In genomic region chr4:32982041-32982715, GRCm38 (mm10) we compare ENCODE assay signal across 8 mouse cellular contexts. TPM values are rescaled to one million over a fixed set of nuclear protein-coding genes. Genes with fewer than 3 reads are reported as not detected.
DNase-seq lines count a peak whose midpoint lies in the region; ATAC-seq and TF ChIP-seq lines count a peak whose summit lies in the region.

No protein-coding gene starts in this region.

- H3K27ac ChIP-seq in lung, embryonic 15.5 days = no peak overlapping the region
- H3K27ac ChIP-seq in embryonic fibroblast, embryonic 13.5 days (ENCODE audit: insufficient read depth, low read length) = no peak overlapping the region
- peak overlapping the region; percentile 86 for H3K27ac ChIP-seq in hindbrain, embryonic 12.5 days
- no peak overlapping the region for H3K27ac ChIP-seq in neural tube, embryonic 12.5 days

- no peak for TF ChIP-seq CTCF in embryonic fibroblast, embryonic 13.5 days (IDR thresholded peaks at IDR 0.05; ENCODE audit: borderline replicate concordance, insufficient read depth, low read length)

- peak overlapping the region; percentile 62 for H3K4me3 ChIP-seq in lung, embryonic 15.5 days
- H3K4me3 ChIP-seq in embryonic fibroblast, embryonic 13.5 days (ENCODE audit: insufficient read depth, low read length) = 0 out of 2 replicates have a peak overlapping the region, but pooled peaks have one; percentile 73
- peak overlapping the region; percentile 71 for H3K4me3 ChIP-seq in hindbrain, embryonic 12.5 days
- H3K4me3 ChIP-seq in neural tube, embryonic 12.5 days = peak overlapping the region; percentile 86; the same call in 1 of the 2 replicates

- peaks cover 39% of the 10 kb centered on the region for H3K27me3 ChIP-seq in lung, embryonic 15.5 days
- H3K27me3 ChIP-seq in hindbrain, embryonic 12.5 days = 0 out of 2 replicates have a peak, but pooled peaks cover 4% of the 10 kb centered on the region
- H3K27me3 ChIP-seq in neural tube, embryonic 12.5 days (replicated peaks) = no peaks in the 10 kb centered on the region

- no peaks in the 10 kb centered on the region for H3K36me3 ChIP-seq in lung, embryonic 15.5 days
- H3K36me3 ChIP-seq in hindbrain, embryonic 12.5 days = no peaks in the 10 kb centered on the region
- H3K36me3 ChIP-seq in neural tube, embryonic 12.5 days = no peaks in the 10 kb centered on the region

- H3K4me2 ChIP-seq in lung, embryonic 15.5 days = peak overlapping the region; percentile 100
- peak overlapping the region; percentile 95 for H3K4me2 ChIP-seq in hindbrain, embryonic 12.5 days (replicated peaks)
- H3K4me2 ChIP-seq in neural tube, embryonic 12.5 days (replicated peaks) = peak overlapping the region; percentile 93

- intact Hi-C loops in left cerebral cortex, postnatal 36 days (cut with DNase I) = loop anchor here (2.0 kb wide), 1 partner anchor 31 kb away; the partner anchor contains the start of gene Ankrd6

- ATAC-seq in lung, embryonic 15.5 days (ENCODE audit: borderline replicate concordance, extremely low read depth, low FRiP score, low TSS enrichment) = peak; percentile 28; the same call in 1 of the 2 replicates
- peak; percentile 55 for ATAC-seq in hindbrain, embryonic 12.5 days (ENCODE audit: low FRiP score)
- peak; percentile 46 for ATAC-seq in neural tube, embryonic 12.5 days (ENCODE audit: low FRiP score, low read depth)
- ATAC-seq in megakaryocyte-erythroid progenitor cell, adult 5-6 weeks (replicated peaks; ENCODE audit: low FRiP score, low TSS enrichment, poor library complexity, severe bottlenecking) = no peak

- no peak for DNase-seq in lung, postnatal 14 days
- DNase-seq in left cerebral cortex, postnatal 36 days (ENCODE audit: low spot score in 2 of 2) = peak; percentile 36 to 61
- no peak for DNase-seq in urinary bladder, postnatal 10 days (ENCODE audit: low spot score)

- no peak for TF ChIP-seq POLR2A in embryonic fibroblast, embryonic 13.5 days (IDR thresholded peaks at IDR 0.05; ENCODE audit: low read depth, low read length)

- H3K9ac ChIP-seq in lung, embryonic 15.5 days = no peak overlapping the region
- peak overlapping the region; percentile 87; the same call in 1 of the 2 replicates for H3K9ac ChIP-seq in hindbrain, embryonic 12.5 days
- peak overlapping the region; percentile 95; the same call in 1 of the 2 replicates for H3K9ac ChIP-seq in neural tube, embryonic 12.5 days

- 4% methylated on average over 15 of the region's 15 CpGs for WGBS in lung, embryonic 15.5 days
- 2% methylated on average over 15 of the region's 15 CpGs for WGBS in hindbrain, embryonic 12.5 days
- 3% methylated on average over 15 of the region's 15 CpGs for WGBS in neural tube, embryonic 12.5 days

- H3K9me3 ChIP-seq in lung, embryonic 15.5 days = no peaks in the 10 kb centered on the region
- no peaks in the 10 kb centered on the region for H3K9me3 ChIP-seq in hindbrain, embryonic 12.5 days (replicated peaks)
- H3K9me3 ChIP-seq in neural tube, embryonic 12.5 days = no peaks in the 10 kb centered on the region

- H3K4me1 ChIP-seq in lung, embryonic 15.5 days = peaks cover 16% of the 10 kb centered on the region
- H3K4me1 ChIP-seq in embryonic fibroblast, embryonic 13.5 days (ENCODE audit: control insufficient read depth, insufficient read depth, low read length) = no peaks in the 10 kb centered on the region; the same call in 1 of the 2 replicates
- peaks cover 23% of the 10 kb centered on the region for H3K4me1 ChIP-seq in hindbrain, embryonic 12.5 days
- peaks cover 27% of the 10 kb centered on the region for H3K4me1 ChIP-seq in neural tube, embryonic 12.5 days

RNA-seq across cellular contexts. Expression of gene Rragd, which starts 0.7 kb away (rescaled TPM):
- polyA plus RNA-seq in lung, embryonic 15.5 days (2015; fragmentation: Nextera tagmentation; extraction: Ambion mirVana) = 2.6 and 2.7 TPM in 2 replicates
- 3.1 and 3.4 TPM in 2 replicates for polyA plus RNA-seq in embryonic fibroblast, embryonic 13.5 days (2011; ENCODE audit: insufficient read length, low read depth, missing spikeins)
- 40.1 and 44.2 TPM in 2 replicates for polyA plus RNA-seq in hindbrain, embryonic 12.5 days (2016; fragmentation: Nextera tagmentation; extraction: Ambion mirVana)
- 10 to 100 TPM; 83.2 to 90.1 TPM for total RNA-seq in left cerebral cortex, postnatal 36 days (2021)
- 41.0 and 42.8 TPM in 2 replicates for polyA plus RNA-seq in neural tube, embryonic 12.5 days (2016; fragmentation: Nextera tagmentation; extraction: Ambion mirVana)
- not detected in 2 replicates for total RNA-seq in megakaryocyte-erythroid progenitor cell, adult 5-6 weeks (2014; fragmentation: Nextera tagmentation)
- total RNA-seq in megakaryocyte-erythroid progenitor cell, adult 5-6 weeks (2017) = 0.14 TPM in 1 of 2 replicates, not detected in the other

RNA-seq across cellular contexts. Expression of gene Ankrd6, which starts 31.5 kb away (rescaled TPM):
- polyA plus RNA-seq in lung, embryonic 15.5 days (2015; fragmentation: Nextera tagmentation; extraction: Ambion mirVana) = 3.0 and 4.0 TPM in 2 replicates
- 2.3 and 3.9 TPM in 2 replicates for polyA plus RNA-seq in embryonic fibroblast, embryonic 13.5 days (2011; ENCODE audit: insufficient read length, low read depth, missing spikeins)
- polyA plus RNA-seq in hindbrain, embryonic 12.5 days (2016; fragmentation: Nextera tagmentation; extraction: Ambion mirVana) = 25.7 and 27.5 TPM in 2 replicates
- total RNA-seq in left cerebral cortex, postnatal 36 days (2021) = 10 to 100 TPM; 41.9 to 56.6 TPM
- 23.4 and 26.5 TPM in 2 replicates for polyA plus RNA-seq in neural tube, embryonic 12.5 days (2016; fragmentation: Nextera tagmentation; extraction: Ambion mirVana)
- total RNA-seq in megakaryocyte-erythroid progenitor cell, adult 5-6 weeks (2014; fragmentation: Nextera tagmentation) = 4.2 and 9.0 TPM in 2 replicates
- 1.3 and 3.1 TPM in 2 replicates for total RNA-seq in megakaryocyte-erythroid progenitor cell, adult 5-6 weeks (2017)

RNA-seq across cellular contexts. Expression of gene Ube2j1, which starts 49.0 kb away (rescaled TPM):
- polyA plus RNA-seq in lung, embryonic 15.5 days (2015; fragmentation: Nextera tagmentation; extraction: Ambion mirVana) = 48.3 and 52.9 TPM in 2 replicates
- polyA plus RNA-seq in embryonic fibroblast, embryonic 13.5 days (2011; ENCODE audit: insufficient read length, low read depth, missing spikeins) = 103 and 124 TPM in 2 replicates
- 55.8 TPM in 2 replicates for polyA plus RNA-seq in hindbrain, embryonic 12.5 days (2016; fragmentation: Nextera tagmentation; extraction: Ambion mirVana)
- total RNA-seq in left cerebral cortex, postnatal 36 days (2021) = 100 to 1,000 TPM; 102 to 110 TPM
- 55.9 and 60.8 TPM in 2 replicates for polyA plus RNA-seq in neural tube, embryonic 12.5 days (2016; fragmentation: Nextera tagmentation; extraction: Ambion mirVana)
- total RNA-seq in megakaryocyte-erythroid progenitor cell, adult 5-6 weeks (2014; fragmentation: Nextera tagmentation) = 37.2 and 51.3 TPM in 2 replicates
- 43.5 and 48.0 TPM in 2 replicates for total RNA-seq in megakaryocyte-erythroid progenitor cell, adult 5-6 weeks (2017)

Comparison
In these comparisons a context has a peak if more than half of its experiments do, and no peak if none do; other contexts are left out.
1. DNase-seq: peak in left cerebral cortex, postnatal 36 days (2 of 2); none in lung, postnatal 14 days (single experiment) and urinary bladder, postnatal 10 days (single experiment).
2. Peak in every context shown above with its lines, with median percentiles within 50 percentile points of each other: H3K4me2 ChIP-seq and H3K4me3 ChIP-seq.